Mouse (Mus musculus): ENCODE data around the gene Ep400.

Gene Ep400

DNA sequence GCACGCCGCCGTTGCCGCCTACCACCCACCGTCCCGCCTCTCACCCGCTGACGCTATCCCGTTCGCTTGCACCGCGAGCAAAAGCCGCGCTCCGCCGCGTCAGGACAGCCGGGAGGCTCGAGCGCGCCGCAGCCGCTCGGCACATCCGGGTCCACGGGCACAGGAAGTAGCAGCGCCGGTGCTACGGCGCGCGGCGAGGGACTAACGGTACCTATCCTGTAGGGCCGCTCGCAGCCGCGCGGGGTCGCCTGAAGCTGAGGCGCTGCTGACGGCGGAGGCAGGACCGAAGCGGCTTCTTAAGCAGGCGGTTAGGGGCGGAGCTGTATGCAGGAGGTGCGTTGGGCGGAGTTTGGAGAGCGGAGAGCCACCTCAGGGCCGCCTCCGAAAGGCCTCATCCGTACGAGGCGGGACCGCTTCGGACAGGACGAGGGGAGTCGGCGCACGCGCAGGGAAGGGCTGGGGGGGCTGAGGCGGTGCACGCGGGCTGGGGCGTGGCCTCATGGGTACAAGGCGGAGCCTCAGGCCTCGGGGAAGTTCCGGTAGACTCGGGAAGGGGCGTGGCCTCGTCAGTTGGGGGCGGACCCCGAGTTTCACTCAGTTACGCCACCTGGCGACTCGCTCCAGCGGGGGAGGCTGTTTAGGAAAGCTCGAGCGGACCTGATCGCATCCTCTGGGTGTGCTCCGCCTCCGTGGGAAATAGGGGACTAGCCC, at the start of gene Ep400:
TSS of gene Ep400 (minus strand) at position 270 of the 711 bp plus-strand sequence.
- peak; percentile 100 for DNase-seq

DNA sequence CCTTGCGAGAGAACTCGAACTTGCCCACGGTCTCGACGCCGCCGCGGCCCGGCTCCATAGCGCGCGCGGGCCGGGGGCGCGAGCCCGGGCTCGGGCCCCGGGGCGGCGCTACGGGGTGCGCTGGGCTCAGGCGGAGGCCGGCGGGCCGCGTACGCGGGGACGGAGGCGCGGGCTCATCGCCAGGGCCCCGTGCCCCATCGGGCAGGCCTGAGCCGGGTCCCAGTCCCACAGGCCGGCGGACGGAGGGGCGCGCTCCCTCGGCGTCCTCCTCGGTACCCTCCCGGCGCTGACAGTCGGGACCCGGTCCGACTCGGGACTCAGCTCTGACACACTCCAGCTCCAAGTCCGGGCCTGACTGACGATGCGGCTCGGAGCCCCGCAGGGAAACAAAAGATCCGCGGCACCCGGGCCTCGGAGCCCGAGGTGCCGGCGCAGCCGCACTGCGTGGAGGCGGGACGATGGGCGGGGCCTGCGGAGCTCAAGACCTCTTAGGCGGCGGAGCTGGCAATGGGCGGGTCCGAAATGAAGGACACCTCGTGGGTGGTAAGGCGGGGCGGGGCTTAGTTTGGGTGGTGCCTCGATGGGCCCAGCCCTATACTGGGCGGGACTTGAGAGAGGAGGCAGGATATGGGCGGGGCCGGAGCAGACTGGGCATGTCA, 39.3 kb upstream of the Ep400 start, which contains the start of gene Ulk1:
TSS of gene Ulk1 (minus strand) at position 431 of the 659 bp plus-strand sequence.
- DNase-seq: peak; percentile 100

DNA sequence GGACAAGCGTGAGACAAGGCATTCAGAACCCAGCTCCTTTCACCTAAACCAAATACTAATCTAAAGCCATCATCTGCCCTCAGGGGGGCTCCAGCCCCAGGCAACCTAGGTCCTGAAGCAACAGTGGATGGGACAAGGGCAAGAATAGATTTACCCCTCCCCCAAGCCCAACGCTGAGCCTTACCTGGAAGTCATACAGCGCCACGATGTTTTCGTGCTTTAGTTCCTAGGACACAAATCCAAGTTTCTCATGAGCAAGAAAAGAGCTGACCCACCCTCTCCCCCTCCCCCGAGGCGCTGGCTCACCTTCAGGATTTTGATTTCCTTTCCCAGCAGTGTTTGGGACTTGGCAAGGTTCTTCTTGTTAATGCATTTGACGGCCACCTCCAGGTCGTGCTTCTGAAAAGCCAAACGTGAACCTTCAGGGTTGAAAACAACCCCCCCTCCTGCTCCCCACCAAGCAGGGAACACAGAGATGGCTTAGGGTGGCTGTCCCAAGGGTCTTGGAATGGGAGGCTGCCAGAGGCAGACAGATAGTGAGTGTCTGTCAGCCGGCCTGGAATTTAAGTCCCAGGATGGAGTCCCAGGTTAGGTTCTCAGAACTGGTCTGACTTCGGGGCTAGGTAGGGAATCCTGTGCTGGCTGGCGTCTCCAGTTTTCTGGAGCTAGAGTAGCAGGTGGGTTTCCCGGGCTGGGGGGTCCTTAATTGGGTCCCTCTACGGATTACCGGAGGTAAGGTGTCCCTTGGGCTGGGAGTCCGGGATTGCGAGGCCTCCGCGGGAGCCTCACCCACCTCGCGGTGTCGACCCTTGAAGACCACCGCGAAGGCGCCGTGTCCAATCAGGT, 38.5 kb upstream of the Ep400 start:
- DNase-seq: no peak

DNA sequence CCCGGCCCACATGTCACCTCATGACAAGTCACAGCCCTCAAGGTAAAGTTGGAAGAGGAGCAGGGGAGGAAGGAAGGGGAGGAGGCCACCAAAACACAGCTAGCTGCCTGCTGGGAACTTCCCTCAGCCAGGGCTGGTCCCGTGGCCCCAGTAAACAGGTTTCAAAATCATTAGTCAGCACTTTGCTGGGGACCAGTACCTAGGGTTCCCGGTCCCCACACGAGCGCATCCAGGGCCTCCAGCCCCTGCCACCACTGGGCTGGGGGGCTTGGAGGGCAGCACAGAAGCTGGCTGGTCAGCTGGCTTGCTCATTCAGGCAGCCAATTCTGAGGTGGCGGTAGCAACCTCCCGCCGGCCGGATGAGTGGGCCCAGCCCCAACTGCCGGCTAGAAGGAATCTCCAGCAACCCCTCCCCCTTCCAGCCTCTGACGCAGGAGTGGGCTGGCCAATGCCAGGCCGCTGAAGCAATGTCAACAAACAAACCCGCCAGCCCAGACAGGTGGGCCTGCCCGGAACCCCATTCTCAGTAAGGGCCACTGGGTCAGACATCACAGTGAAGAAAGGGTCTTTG, 37.6 kb upstream of the Ep400 start:
- peak; percentile 87 for DNase-seq

DNA sequence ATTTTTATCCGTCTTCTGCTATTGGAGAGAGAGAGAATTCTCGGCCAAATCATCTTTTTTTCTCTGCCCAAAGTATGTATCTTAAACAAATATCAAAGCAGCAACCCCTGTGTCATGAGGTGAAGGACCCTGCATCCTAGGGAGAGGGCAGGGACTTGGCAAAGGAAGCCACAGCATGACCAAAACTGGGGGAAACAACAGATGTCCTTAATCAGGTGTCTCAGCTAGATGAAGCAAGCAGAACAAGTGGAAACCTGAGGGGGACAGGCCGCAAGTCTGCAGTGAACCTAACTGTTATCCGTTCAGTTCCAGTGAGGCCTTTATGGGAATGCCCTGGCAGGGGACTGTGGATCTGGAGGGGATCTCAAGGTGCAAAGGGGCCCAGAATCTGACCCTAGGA, 36.9 kb upstream of the Ep400 start:
- no peak for DNase-seq

DNA sequence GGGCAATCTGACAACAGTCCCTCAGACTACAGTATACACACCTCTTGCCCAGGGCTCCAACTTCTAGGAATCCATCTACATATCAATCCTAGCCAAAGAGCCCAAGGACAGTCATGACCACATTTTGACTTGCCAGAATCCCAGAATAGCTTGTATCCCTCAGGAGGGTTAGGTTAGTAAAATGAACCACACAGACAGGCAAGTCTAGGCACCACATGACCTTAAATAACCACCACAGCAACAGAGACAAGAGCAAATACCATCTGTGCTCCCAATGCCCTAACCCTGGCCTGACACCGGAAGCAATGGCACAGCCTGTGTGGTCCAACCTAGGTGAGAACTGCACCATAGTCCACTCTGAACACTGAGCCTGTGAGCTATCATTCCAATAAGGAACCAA, 36.2 kb upstream of the Ep400 start:
- DNase-seq: no peak

DNA sequence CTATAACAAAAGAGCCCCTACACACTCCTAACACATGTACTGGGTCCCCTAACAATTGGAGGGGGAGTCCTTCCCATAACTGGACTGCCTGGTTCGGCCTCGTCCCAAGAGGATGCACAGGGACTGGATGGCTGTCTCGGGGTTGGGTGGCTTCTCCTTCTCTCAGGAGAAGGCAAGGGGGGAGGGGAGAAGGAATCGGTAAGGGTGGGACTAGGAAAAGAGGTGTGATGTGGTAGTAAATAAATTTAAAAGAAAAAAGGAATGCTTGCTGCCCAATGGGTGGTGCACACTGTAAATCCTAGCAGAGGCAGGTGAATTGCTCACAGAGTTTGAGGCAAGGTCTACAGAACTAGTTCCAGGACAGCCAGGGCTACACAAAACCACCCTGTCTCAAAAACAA, 35.6 kb upstream of the Ep400 start:
- DNase-seq: no peak

DNA sequence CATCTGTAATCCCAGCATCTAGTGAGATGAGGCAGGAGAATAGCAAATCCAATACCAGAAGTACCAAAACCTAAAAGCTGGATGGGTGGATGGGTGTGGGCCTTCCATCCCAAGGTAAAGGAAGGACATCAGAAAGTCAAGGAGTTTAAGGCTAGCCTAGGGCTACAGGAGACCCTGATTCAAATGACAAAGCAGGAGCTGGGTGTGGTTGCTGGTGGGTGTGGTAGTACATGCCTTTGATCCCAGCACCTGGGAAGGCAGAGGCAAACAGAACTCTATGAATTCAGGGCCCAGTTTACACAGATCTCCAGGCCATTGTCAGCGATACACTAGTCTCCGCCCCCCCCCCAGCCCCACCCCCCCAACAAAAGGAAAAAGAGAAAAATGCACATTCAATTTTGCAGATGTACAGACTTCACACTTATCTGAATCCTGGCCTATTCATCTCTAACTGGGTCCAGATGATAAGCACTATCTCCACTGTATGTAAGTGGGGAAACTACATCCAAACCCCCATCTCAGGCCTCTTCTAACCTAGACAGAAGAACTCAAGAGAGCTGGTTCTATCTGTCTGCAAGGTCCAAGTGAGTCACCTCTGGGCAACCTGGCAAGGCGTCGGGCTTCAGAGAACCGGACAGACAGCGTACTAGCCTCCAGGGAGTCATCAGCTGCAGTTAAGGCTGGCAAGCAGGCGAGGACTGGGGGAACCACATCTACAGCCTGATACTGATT, 33.7 kb upstream of the Ep400 start:
- DNase-seq: no peak

DNA sequence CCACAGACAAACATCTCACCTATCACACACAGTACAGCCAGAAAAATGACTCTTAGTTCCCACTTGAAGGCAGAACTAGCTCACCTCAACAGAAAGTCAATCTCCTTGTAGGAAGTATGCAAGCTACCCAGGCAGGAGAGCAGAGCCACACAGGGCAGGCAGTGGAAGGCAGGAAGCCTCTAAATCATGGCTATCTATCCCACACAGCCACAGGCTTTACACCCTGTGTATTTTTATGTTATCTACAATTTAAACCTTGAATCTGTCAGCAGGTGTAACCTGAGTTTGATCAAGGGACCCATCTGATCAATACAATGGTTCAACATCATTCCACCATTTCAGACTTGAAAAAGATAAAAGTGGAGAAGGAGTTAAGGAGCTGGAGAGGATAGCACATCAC, 32.3 kb upstream of the Ep400 start:
- no peak for DNase-seq

DNA sequence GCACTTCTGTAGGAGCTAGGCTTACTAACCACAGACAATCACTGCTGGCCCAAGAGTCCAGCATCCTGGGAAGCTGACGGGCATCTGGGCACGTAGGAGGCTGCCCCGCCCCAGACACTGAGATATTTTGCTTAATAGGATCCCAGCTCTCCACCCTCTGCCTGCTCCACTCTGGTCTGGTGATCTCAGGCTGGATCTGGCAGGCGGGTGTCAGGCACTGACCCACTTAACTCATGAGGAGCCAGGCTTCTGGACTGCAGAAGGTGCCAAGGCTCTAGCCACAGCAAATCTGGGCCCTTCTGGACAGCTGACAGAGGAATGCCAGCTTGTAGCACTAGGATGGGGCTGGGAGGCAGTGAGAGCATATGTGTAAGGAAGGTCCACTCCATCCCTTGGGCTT, 31.7 kb upstream of the Ep400 start:
- no peak for DNase-seq

DNA sequence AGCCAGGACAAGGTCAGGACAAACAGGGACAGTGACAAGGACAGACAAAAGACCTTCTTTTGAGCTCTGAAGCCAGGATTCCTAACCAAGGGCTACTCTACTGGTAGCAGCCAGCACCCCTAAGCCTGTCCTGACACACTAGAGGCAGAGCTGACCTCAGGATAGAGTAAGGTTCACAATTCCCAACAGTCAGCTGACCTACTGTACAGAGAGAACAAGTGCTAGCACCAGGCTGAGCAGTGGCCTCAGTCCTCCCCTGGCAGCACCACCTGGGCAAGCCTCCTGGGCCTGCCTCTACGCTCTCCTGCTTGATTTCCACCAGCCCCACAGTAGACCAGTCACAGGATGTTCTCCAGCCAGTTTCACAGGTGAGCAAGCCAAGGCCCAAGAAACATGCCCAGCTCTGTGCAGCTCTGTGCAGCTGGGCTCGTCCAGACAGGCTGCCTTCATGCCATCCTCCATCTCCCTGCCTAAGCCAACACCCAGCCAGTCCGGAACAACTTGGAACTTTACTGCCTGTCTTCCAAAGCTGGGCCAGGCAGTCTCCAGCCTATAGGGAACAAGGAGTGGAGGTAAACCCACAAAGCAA, 30.6 kb upstream of the Ep400 start:
- no peak for DNase-seq

DNA sequence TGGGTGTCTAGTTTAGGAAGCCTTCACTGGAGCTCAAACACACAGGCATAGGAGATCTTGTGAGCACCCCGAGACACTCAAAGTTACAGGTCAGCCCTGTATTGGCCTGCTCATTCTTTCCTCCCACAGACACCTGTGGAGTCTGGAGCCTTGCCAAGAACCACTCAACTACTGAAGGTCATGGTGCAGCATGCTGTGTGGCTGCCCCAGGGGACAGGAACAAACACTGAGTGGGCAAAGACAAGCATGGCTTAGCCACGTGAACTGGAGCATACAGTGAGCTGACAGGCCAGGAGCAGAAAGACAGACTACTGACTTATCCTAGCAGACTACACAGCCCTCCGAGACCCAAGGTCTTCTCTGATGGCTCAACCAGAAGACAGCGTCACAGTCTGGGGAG, 27.2 kb upstream of the Ep400 start:
- no peak for DNase-seq

DNA sequence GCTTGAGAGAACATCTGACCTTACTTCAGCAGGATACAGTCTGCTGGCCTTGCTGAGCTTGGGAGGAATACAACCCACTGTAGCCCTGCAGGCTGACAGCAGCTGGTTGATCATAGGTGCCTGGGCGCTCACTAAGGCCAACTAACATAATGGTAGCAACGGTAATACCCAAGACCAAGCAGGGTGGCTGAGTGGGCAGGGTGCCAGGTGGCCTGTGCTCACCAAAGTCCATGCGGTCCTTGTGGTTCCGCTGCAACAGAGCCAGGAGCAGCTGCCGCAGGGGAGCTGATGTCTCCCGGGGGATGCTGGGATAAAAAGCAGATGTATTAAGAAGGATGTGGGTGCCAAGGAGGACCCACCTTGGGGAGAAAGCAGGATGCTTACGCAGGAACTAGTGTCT, 23.8 kb upstream of the Ep400 start:
- no peak for DNase-seq

DNA sequence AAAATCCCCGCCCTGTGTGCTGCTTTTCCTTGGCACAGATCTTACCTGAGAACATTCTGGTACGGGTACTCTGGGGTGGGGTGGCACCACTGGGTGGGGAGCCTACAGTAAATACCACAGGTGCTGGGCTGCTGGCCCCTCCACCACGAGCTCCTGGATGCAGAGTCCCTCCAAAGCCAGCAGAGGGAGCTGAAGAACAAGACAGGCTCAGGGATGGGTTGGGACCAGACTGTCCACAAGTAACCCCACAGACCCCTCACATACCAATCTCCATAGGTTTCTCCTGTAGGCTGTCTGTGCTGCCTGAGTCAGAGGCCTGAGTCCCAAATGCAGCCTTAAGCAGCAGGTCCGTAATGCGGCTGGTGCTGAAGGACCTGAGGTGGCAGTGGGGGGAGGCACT, 18.2 kb upstream of the Ep400 start:
- DNase-seq: no peak

DNA sequence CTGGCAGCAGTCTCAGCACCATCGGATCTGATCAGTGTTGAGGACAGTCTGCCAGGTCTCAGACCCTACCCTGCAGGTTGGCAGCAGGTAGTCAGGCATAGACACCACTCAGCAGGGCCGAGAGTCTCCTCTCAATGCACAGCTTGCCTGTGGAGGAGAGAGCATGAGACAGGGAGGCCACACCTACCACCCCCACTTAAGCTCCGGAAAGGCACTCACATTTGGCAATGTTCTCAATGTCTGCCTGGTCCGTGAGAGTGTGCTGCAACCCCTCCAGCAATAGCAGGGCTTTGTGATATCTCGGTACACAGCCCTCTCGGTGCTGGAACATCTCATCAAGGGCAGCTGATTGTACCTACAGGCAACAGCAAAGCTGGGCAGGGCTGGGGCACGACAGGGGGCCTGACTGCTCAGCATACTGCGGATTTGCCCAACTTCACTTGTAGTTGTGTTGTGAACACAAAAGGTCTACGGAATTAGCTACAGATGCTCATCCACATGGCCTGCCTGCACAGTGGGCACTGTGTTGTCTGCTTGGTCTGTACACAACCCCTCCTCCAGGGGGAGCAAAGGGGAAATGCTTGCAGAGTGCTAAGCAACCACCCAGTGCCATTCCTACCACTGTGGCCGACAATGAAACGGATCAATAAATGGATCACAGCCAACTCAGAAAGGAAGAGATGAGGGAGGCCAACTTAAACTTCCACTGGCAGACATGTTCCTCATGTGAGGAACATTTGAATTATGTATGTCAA, 15.7 kb upstream of the Ep400 start:
- DNase-seq: peak; percentile 65

DNA sequence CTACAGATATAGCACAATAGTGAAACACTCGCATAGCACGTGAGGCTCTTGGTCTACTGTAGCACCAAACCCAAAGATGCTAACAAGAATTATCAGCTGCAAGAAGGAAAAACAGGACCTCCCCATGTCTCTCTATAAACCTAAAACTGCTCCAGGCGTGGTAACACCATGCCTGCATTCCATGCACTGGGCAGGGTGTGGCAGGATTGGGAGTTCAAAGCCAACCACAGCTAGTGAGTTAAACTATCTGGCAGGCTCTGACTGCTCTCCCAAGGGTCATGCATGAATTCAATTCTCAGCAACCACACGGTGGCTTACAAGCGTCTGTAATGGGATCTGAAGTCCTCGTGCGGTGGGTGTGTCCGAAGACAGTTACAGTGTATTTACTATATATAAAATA, 12.6 kb upstream of the Ep400 start:
- DNase-seq: no peak

DNA sequence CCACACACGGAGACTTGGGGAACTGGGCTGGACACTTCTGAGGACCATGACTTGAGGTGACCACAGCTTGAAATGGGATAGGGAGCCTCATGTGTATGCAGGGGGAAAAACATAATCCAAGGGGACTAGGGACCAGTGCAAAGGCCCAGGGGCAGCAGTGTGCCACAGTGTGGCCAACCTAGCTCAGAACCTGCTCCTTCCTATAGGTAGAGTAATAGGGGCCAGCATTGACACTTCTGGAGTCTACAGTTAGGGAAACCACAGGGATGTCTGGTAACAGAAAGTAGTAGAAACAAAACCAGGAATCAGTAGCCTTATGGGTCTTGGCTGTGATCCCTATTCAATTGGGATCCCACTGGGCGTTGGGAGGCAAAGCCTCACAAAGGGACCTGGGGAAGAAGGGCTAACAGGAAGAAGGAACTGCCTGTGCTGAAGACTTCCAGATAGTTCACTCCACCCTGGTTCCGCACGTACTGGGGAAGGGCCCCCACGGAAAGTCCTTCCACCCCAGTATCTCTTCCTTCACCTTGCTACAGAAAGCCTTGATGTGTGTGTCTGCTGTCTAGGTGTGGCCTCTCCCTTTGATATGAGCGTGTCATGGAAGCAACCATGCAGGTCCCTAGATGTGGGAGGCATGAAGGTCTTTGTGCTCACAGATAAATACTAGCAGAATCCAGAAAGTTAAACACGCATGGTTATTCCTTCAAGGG, 11.2 kb upstream of the Ep400 start:
- DNase-seq: no peak

DNA sequence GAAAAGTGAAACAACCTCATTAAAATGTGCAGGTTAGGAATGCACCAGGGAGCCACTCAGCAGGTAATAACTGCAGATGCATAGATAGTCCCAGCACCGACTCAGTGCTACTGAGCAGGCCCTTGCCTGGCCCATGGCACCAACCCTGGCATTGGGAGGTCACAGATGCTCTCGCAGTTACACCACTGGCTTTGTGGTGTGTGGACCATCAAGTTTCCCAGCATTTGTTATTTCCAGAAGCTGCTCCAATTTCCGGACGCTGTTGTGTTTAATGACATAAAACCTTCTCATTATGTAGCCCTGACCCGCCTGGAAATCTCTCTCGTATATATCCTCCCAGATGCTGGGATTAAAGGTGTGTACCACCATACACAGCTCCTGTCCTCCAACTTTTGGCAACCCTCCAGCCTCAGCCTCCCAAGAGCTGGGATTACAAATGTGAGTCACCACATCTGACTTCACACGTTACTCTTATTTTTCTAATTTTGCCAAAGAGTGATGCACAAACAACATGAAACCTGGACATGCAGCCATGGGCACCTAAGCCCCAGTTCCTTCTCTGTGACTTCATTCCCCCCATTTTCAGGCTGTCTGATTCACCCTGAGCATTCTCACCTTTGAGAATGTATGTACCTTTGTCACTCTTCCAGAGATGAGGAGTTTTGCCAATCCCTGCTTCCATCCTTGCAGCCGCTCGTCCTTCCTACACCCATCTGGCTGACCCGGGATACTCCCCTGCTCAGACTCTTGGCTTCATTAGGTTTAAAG, 10.4 kb upstream of the Ep400 start:
- DNase-seq: no peak

DNA sequence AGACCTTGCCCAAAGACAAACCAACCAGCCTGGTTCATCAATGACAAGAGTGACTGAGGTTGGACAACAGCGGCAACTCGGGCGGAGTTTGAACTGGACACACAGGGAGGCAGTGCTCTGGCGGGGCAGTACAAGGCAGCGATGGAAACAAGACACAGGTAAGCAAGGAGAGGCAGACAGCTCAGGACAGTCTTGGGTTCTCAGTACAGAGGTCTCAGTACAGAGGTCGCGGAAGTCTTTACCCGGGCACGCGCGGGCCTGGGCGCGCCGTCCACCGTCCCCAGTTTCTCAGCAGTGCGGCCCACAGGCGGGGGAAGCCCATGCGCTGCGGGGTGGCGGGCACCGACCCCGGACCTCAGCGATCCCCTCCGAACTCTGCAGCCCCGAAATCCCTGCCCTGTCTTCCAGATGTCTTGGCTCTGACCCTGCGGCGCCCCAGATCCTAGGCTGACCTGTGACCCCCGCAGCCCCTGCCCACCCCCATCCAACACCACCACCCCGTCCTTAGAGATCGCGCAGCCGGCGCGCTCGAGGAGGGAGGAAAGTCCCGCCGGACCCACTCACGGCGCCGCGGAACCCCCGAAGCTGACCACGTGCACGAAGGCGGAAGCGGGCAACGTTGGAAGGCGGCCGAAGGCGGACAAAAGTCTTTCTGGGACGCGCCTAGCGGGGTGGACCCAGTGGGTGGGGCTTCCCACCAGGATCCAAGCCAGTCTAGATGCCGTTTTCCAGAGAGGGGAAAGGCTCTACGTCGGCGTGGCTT, 9.7 kb upstream of the Ep400 start, which contains the start of gene Pus1:
TSS of gene Pus1 (minus strand) at position 662 of the 763 bp plus-strand sequence.
- peak; percentile 95 for DNase-seq
